Mouse (Mus musculus) bone marrow macrophage, adult 2 months (primary cell): ENCODE data around the gene Fndc7. TPM values are rescaled to one million over a fixed set of nuclear protein-coding genes. Genes with fewer than 3 reads are reported as not detected.
A peak's percentile ranks its signal among the peaks of the same experiment; 100 is the strongest.
"Not testable (repeated sequence)": the region's sequence is repeated elsewhere in the genome, so short reads cannot be mapped to it uniquely, and the experiment has no call there.

Experiments used
- H3K27ac ChIP-seq: 2 replicates; pipeline ENCODE4 v1.5.1; 2012; ENCODE audit warnings: low read depth, low read length; ENCODE audit not compliant: insufficient read depth
- H3K4me1 ChIP-seq: 2 replicates; pipeline ENCODE4 v1.6.1; 2012; ENCODE audit warnings: low read length; ENCODE audit not compliant: control insufficient read depth, insufficient read depth
- H3K4me3 ChIP-seq: 2 replicates; pipeline ENCODE4 v1.5.1; 2012; ENCODE audit warnings: mild to moderate bottlenecking, low read length, moderate library complexity; ENCODE audit not compliant: insufficient read depth
- CTCF ChIP-seq: IDR thresholded peaks from 2 replicates; pipeline ENCODE4 v1.5.1; 2012; ENCODE audit warnings: low read depth, mild to moderate bottlenecking, low read length, moderate library complexity
- POLR2A ChIP-seq: IDR thresholded peaks from 2 replicates; pipeline ENCODE4 v1.6.1; 2012; ENCODE audit warnings: mild to moderate bottlenecking, low read depth, low read length, borderline replicate concordance
- polyA plus RNA-seq: library from polyadenylated mRNA; stranded (reverse); fragments of >200 nt; gene quantifications from 2 replicates; pipeline ENCODE4 v1.2.4, GENCODE M21; 2012; ENCODE audit not compliant: missing spikeins, insufficient read depth, insufficient read length

Gene Fndc7
- polyA plus RNA-seq, 1 experiment: 0.51 TPM

GRCm38 (mm10) chr3:108844521-108844920 lies 45.3 kb downstream of the Fndc7 start:
- Histone ChIP-seq H3K4me3 (no peak overlapping the region), H3K4me1 (peaks cover 13% of the 10 kb centered on the region), H3K27ac (no peak overlapping the region)
- TF ChIP-seq POLR2A (no peak), CTCF (no peak)

GRCm38 (mm10) chr3:108844026-108844425 lies 45.8 kb downstream of the Fndc7 start:
- peaks cover 12% of the 10 kb centered on the region for H3K4me1 ChIP-seq
- TF ChIP-seq CTCF (no peak), POLR2A (no peak)

GRCm38 (mm10) chr3:108840716-108841054 lies 49.1 kb downstream of the Fndc7 start:
- Histone ChIP-seq H3K27ac (no peak overlapping the region), H3K4me1 (peaks cover 28% of the 10 kb centered on the region), H3K4me3 (no peak overlapping the region)
- TF ChIP-seq POLR2A (no peak), CTCF (no peak)

More at GRCm38 (mm10) chr3:108844026-108844425, 45.8 kb downstream of the Fndc7 start:
- no peak overlapping the region for H3K27ac ChIP-seq
- no peak overlapping the region for H3K4me3 ChIP-seq

GRCm38 (mm10) chr3:108840000-108840715 lies 49.6 kb downstream of the Fndc7 start, which contains the start of gene Stxbp3:
Stxbp3 (minus strand) TSS chr3:108840526.
- TF ChIP-seq CTCF (peak; percentile 43), POLR2A (no peak)
- Histone ChIP-seq H3K4me1 (peaks cover 25% of the 10 kb centered on the region), H3K27ac (peak within 1 kb of the TSS; percentile 88), H3K4me3 (peak within 1 kb of the TSS; percentile 97)

GRCm38 (mm10) chr3:108839647-108839999 lies 50.2 kb downstream of the Fndc7 start:
- H3K27ac ChIP-seq: peak overlapping the region; percentile 88
- peaks cover 21% of the 10 kb centered on the region for H3K4me1 ChIP-seq
- H3K4me3 ChIP-seq: peak overlapping the region; percentile 97
- TF ChIP-seq POLR2A (no peak), CTCF (no peak)

GRCm38 (mm10) chr3:108838980-108839379 lies 50.8 kb downstream of the Fndc7 start:
- TF ChIP-seq CTCF: no peak
- no peak for TF ChIP-seq POLR2A
- peaks cover 19% of the 10 kb centered on the region for H3K4me1 ChIP-seq

GRCm38 (mm10) chr3:108836931-108837330 lies 52.9 kb downstream of the Fndc7 start:
- no peak overlapping the region for H3K27ac ChIP-seq
- H3K4me1 ChIP-seq: peaks cover 19% of the 10 kb centered on the region
- TF ChIP-seq CTCF: no peak
- TF ChIP-seq POLR2A: no peak
- H3K4me3 ChIP-seq: no peak overlapping the region

More at GRCm38 (mm10) chr3:108838980-108839379, 50.8 kb downstream of the Fndc7 start:
- Histone ChIP-seq H3K27ac (no peak overlapping the region), H3K4me3 (peak overlapping the region; percentile 25)

- peaks cover 17% of the 10 kb centered on the region for H3K4me1 ChIP-seq
- not testable (repeated sequence) for H3K27ac ChIP-seq
These were observed 56.1 kb downstream of the Fndc7 start for GRCm38 (mm10) chr3:108833717-108834116.

GRCm38 (mm10) chr3:108831750-108832149 lies 58.1 kb downstream of the Fndc7 start:
- peaks cover 5% of the 10 kb centered on the region; the same call in 1 of the 2 replicates for H3K4me1 ChIP-seq

More at GRCm38 (mm10) chr3:108833717-108834116, 56.1 kb downstream of the Fndc7 start:
- H3K4me3 ChIP-seq: not testable (repeated sequence)

GRCm38 (mm10) chr3:108830493-108830892 lies 59.3 kb downstream of the Fndc7 start:
- Histone ChIP-seq H3K4me3 (no peak overlapping the region), H3K4me1 (peaks cover 2% of the 10 kb centered on the region; the same call in 1 of the 2 replicates), H3K27ac (no peak overlapping the region)
- TF ChIP-seq CTCF (no peak), POLR2A (no peak)

More at GRCm38 (mm10) chr3:108831750-108832149, 58.1 kb downstream of the Fndc7 start:
- no peak for TF ChIP-seq POLR2A
- TF ChIP-seq CTCF: no peak
- Histone ChIP-seq H3K27ac (no peak overlapping the region), H3K4me3 (no peak overlapping the region)
